Mouse (Mus musculus): ENCODE data around the gene Fgfr2. TPM values are rescaled to one million over a fixed set of nuclear protein-coding genes. Genes with fewer than 3 reads are reported as not detected.
"Not testable (repeated sequence)": the region's sequence is repeated elsewhere in the genome, so short reads cannot be mapped to it uniquely, and the experiment has no call there.

Fgfr2 gene
- polyA plus RNA-seq, 1 experiment from 2014 or later, result 20.3 TPM

DNA sequence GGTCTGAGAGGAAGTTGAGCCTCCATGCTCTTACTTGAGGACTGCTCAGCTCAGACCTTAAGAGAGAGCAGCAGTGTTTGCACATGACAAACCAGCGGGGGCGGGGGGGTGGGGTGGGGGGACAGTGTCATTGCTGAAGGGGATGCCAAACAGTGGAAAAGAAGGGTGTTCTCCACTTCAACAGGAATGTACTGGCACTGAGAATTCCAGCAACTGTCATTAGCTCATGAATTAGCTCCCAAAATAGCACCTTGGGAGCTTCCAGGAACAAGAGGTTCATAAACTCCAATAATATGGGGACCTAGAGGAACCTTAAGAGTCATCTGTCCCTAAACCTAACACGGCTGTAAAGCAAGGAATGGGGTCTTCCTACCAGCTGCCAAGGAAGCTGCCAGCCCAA lies 680.0 kb downstream of the Fgfr2 start:
- Histone ChIP-seq H3K4me1 (ENCODE audit: control insufficient read depth, insufficient read depth, low read length) (peaks cover 12% of the 10 kb centered on the region), H3K27ac (ENCODE audit: low read length) (peak overlapping the region; percentile 55), H3K4me3 (ENCODE audit: low read length) (no peak overlapping the region), H3K4me2 (ENCODE audit: low read depth, low read length) (no peak overlapping the region), H3K36me3 (ENCODE audit: control insufficient read depth, insufficient read depth) (no peaks in the 10 kb centered on the region), H3K27me3 (ENCODE audit: control insufficient read depth, insufficient read depth, low read length) (no peaks in the 10 kb centered on the region), H3K9me3 (replicated peaks; ENCODE audit: control insufficient read depth, low read length) (no peaks in the 10 kb centered on the region), H3K9ac (ENCODE audit: low read length) (no peak overlapping the region)
- no peak; the same call in 1 of the 2 replicates for ATAC-seq (replicated peaks; ENCODE audit: extremely low read depth, insufficient read depth, low FRiP score)
- 54% methylated on average over 3 of the region's 3 CpGs for WGBS

DNA sequence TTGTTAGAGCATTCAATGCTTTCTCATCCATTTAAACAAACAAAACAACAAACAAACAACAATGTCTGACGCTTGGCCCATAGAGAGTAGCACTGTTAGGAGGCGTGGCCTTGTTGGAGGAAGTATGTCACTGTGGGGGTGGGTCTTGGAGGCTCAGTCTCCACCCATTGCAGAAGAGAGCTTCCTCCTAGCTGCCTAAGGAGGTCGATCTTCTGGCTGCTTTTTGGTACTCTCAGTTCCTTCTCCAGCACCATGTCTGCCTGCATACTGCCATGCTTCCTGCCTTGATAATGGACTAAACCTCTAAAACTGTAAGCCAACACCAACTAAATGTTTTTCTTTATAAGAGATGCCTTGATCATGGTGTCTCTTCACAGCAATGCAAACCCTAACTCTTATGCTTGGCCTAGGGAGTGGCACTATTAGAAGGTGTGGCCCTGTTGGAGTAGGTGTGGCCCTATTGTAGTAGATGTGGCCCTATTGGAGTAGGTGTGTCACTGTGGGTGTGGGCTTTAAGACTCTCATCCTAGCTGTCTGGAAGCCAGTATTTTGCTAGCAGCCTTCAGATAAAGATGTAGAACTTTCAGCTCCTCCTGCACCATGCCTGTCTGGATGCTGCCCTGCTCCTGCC lies 680.9 kb downstream of the Fgfr2 start:
- not testable (repeated sequence) for H3K27me3 ChIP-seq (ENCODE audit: control insufficient read depth, insufficient read depth, low read length); H3K36me3 ChIP-seq (ENCODE audit: control insufficient read depth, insufficient read depth); H3K4me3 ChIP-seq (ENCODE audit: low read length); H3K4me2 ChIP-seq (ENCODE audit: low read depth, low read length); ATAC-seq (replicated peaks; ENCODE audit: extremely low read depth, insufficient read depth, low FRiP score); H3K27ac ChIP-seq (ENCODE audit: low read length); H3K9me3 ChIP-seq (replicated peaks; ENCODE audit: control insufficient read depth, low read length); H3K9ac ChIP-seq (ENCODE audit: low read length)
- 91% methylated on average over 3 of the region's 3 CpGs for WGBS
- peaks cover 12% of the 10 kb centered on the region for H3K4me1 ChIP-seq (ENCODE audit: control insufficient read depth, insufficient read depth, low read length)

DNA sequence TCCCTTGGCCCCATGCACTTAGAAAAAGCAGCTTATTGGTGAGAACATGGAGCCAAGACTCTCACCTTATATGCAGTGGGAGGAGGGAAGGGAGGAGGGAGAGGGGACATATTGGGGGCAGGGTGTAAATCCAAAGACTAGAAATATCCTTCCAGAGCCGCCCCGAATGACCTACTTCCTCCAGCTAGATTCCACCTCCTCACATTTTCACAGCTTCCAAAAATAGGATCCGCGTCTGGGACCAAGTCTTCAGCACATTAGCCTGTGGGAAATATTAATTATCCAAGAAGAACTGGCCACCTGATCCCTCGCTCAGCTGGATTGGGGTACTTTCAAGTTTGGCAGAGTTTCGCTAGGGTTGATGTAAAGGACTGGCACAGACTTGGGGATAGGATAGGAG lies 683.2 kb downstream of the Fgfr2 start:
- WGBS, result 60% methylated on average over 6 of the region's 6 CpGs
- H3K27me3 ChIP-seq (ENCODE audit: control insufficient read depth, insufficient read depth, low read length), result no peaks in the 10 kb centered on the region
- no peaks in the 10 kb centered on the region for H3K36me3 ChIP-seq (ENCODE audit: control insufficient read depth, insufficient read depth)
- ATAC-seq (replicated peaks; ENCODE audit: extremely low read depth, insufficient read depth, low FRiP score), result no peak
- no peaks in the 10 kb centered on the region for H3K9me3 ChIP-seq (replicated peaks; ENCODE audit: control insufficient read depth, low read length)
- H3K4me1 ChIP-seq (ENCODE audit: control insufficient read depth, insufficient read depth, low read length), result peaks cover 12% of the 10 kb centered on the region
- no peak overlapping the region for H3K9ac ChIP-seq (ENCODE audit: low read length)
- no peak overlapping the region for H3K4me3 ChIP-seq (ENCODE audit: low read length)
- H3K27ac ChIP-seq (ENCODE audit: low read length), result no peak overlapping the region
- H3K4me2 ChIP-seq (ENCODE audit: low read depth, low read length), result no peak overlapping the region

DNA sequence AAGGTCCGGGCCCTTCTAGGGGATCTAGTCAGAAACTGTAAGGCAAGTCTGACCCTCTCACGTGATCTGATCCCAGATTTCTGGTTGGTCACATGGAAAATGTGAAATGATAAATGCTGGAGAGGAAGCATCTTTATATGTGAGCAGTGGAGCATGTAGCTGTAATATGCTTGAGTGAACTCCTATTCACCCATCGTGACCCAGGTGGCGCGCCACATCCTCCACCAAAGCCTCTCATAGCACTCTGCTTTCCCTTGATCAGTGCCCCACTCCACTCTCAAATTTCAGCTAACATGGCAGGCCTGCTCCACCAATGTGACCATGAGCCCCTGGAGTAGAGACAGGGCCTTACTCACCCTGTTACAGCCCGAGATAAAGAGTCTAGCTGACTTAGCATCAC lies 685.1 kb downstream of the Fgfr2 start:
- Histone ChIP-seq H3K4me2 (ENCODE audit: low read depth, low read length) (no peak overlapping the region), H3K27ac (ENCODE audit: low read length) (no peak overlapping the region), H3K9me3 (replicated peaks; ENCODE audit: control insufficient read depth, low read length) (no peaks in the 10 kb centered on the region), H3K4me3 (ENCODE audit: low read length) (no peak overlapping the region), H3K4me1 (ENCODE audit: control insufficient read depth, insufficient read depth, low read length) (peaks cover 2% of the 10 kb centered on the region; the same call in 1 of the 2 replicates), H3K27me3 (ENCODE audit: control insufficient read depth, insufficient read depth, low read length) (no peaks in the 10 kb centered on the region), H3K9ac (ENCODE audit: low read length) (no peak overlapping the region), H3K36me3 (ENCODE audit: control insufficient read depth, insufficient read depth) (no peaks in the 10 kb centered on the region)
- WGBS, result 86% methylated on average over 6 of the region's 6 CpGs
- ATAC-seq (replicated peaks; ENCODE audit: extremely low read depth, insufficient read depth, low FRiP score), result no peak

DNA sequence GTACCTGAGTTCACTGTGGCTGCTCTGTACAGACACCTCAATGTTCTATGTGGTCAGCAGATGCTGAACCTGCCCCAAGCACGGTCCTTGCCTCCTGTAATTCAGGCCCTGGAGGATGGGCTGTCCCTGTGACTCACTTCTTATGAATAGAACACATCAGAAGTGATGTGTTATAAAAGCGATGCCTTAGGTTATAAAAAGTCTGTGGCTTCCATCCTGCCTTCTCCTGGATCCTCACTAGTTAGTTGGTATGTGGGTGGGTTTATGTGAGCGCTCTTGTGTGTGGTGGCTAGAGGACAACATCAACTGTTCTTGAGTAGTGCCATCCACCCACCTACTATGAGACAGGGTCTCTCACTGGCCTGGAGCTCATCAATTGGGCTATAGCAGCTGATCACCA lies 685.7 kb downstream of the Fgfr2 start:
- Histone ChIP-seq H3K9ac (ENCODE audit: low read length) (no peak overlapping the region), H3K27me3 (ENCODE audit: control insufficient read depth, insufficient read depth, low read length) (no peaks in the 10 kb centered on the region), H3K4me1 (ENCODE audit: control insufficient read depth, insufficient read depth, low read length) (no peaks in the 10 kb centered on the region), H3K36me3 (ENCODE audit: control insufficient read depth, insufficient read depth) (no peaks in the 10 kb centered on the region), H3K4me3 (ENCODE audit: low read length) (no peak overlapping the region), H3K27ac (ENCODE audit: low read length) (no peak overlapping the region), H3K9me3 (replicated peaks; ENCODE audit: control insufficient read depth, low read length) (no peaks in the 10 kb centered on the region), H3K4me2 (ENCODE audit: low read depth, low read length) (no peak overlapping the region)
- ATAC-seq (replicated peaks; ENCODE audit: extremely low read depth, insufficient read depth, low FRiP score), result no peak
- 90% methylated on average over 3 of the region's 3 CpGs for WGBS

DNA sequence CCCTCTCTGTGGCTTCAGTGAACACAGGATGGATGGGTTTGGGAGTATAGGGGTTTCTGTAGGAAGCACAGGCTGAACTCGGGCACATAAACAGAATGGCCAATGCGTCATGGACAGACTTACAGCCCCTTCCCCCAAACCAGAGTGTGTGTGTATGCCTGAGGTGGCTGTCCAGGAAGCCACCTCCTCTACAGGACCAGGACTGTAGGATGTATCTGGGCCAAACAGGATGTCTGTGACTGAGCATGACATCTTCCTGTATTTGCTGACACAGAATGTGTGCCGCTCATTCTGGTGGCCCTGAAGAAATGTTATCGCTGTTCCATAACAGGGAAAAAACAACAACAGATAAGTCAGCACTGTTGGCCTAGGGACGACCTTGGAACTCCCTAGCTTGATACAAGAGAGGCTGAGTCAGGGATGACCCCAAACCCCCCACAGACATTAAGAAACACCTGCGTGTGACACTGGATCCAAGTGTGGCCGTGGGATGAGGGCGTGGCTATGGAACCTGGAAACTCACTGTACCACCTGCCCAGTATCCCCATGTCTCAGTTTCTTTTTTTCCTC lies 687.6 kb downstream of the Fgfr2 start:
- no peak overlapping the region for H3K9ac ChIP-seq (ENCODE audit: low read length)
- no peaks in the 10 kb centered on the region for H3K36me3 ChIP-seq (ENCODE audit: control insufficient read depth, insufficient read depth)
- H3K9me3 ChIP-seq (replicated peaks; ENCODE audit: control insufficient read depth, low read length), result no peaks in the 10 kb centered on the region
- H3K27me3 ChIP-seq (ENCODE audit: control insufficient read depth, insufficient read depth, low read length), result no peaks in the 10 kb centered on the region
- H3K27ac ChIP-seq (ENCODE audit: low read length), result no peak overlapping the region
- no peak overlapping the region for H3K4me2 ChIP-seq (ENCODE audit: low read depth, low read length)
- no peak overlapping the region for H3K4me3 ChIP-seq (ENCODE audit: low read length)
- 72% methylated on average over 8 of the region's 8 CpGs for WGBS
- peak; percentile 32; the same call in 1 of the 2 replicates for ATAC-seq (replicated peaks; ENCODE audit: extremely low read depth, insufficient read depth, low FRiP score)
- H3K4me1 ChIP-seq (ENCODE audit: control insufficient read depth, insufficient read depth, low read length), result no peaks in the 10 kb centered on the region

DNA sequence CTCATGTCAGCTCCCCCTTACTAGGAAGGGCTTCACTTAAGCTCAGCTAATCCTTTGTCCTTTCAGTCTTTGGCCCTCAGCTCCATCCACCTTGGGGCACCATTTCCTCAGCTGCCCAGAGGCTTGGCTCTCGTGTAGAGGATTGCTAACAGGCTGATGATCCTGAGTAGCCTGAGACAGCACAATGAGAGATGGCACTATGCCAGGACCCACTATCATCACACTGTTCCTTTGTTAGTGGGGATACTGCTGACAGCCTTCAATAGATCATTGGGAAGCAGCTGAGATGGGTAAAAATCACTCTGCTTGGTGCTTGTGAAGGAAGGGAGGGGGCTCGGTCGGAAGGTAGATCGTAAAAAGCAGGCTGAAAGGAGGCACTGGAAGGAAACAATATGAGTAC lies 693.8 kb downstream of the Fgfr2 start:
- Histone ChIP-seq H3K9me3 (replicated peaks; ENCODE audit: control insufficient read depth, low read length) (no peaks in the 10 kb centered on the region), H3K4me2 (ENCODE audit: low read depth, low read length) (no peak overlapping the region), H3K4me3 (ENCODE audit: low read length) (no peak overlapping the region), H3K4me1 (ENCODE audit: control insufficient read depth, insufficient read depth, low read length) (0 out of 2 replicates have a peak, but pooled peaks cover 2% of the 10 kb centered on the region), H3K27ac (ENCODE audit: low read length) (no peak overlapping the region), H3K9ac (ENCODE audit: low read length) (no peak overlapping the region), H3K27me3 (ENCODE audit: control insufficient read depth, insufficient read depth, low read length) (no peaks in the 10 kb centered on the region), H3K36me3 (ENCODE audit: control insufficient read depth, insufficient read depth) (no peaks in the 10 kb centered on the region)
- ATAC-seq (replicated peaks; ENCODE audit: extremely low read depth, insufficient read depth, low FRiP score), result no peak
- WGBS, result 55% methylated on average over 4 of the region's 4 CpGs

DNA sequence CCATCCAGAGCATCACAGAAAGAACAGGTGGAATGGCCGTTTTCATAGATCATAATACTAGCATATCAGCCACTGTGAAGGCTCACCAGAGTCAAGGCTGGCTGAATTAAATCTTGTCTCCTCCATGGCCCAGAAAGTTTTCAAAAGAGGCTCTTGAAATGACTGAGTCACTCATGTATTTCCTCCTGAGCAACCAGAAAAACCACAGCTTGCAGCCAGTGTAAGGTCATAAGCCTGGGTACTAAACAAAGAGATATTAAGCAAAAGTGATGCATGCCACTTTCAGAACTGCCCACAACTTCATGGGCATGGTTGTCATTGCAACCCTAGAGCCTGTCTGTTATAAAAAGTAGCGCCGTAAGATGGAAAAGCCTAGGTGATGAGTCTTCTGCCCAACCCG lies 694.8 kb downstream of the Fgfr2 start:
- Histone ChIP-seq H3K4me1 (ENCODE audit: control insufficient read depth, insufficient read depth, low read length) (0 out of 2 replicates have a peak, but pooled peaks cover 2% of the 10 kb centered on the region), H3K4me3 (ENCODE audit: low read length) (no peak overlapping the region), H3K27me3 (ENCODE audit: control insufficient read depth, insufficient read depth, low read length) (no peaks in the 10 kb centered on the region), H3K4me2 (ENCODE audit: low read depth, low read length) (no peak overlapping the region), H3K9ac (ENCODE audit: low read length) (no peak overlapping the region), H3K36me3 (ENCODE audit: control insufficient read depth, insufficient read depth) (no peaks in the 10 kb centered on the region), H3K27ac (ENCODE audit: low read length) (no peak overlapping the region), H3K9me3 (replicated peaks; ENCODE audit: control insufficient read depth, low read length) (no peaks in the 10 kb centered on the region)
- WGBS, result 87% methylated on average over 4 of the region's 4 CpGs
- no peak for ATAC-seq (replicated peaks; ENCODE audit: extremely low read depth, insufficient read depth, low FRiP score)

DNA sequence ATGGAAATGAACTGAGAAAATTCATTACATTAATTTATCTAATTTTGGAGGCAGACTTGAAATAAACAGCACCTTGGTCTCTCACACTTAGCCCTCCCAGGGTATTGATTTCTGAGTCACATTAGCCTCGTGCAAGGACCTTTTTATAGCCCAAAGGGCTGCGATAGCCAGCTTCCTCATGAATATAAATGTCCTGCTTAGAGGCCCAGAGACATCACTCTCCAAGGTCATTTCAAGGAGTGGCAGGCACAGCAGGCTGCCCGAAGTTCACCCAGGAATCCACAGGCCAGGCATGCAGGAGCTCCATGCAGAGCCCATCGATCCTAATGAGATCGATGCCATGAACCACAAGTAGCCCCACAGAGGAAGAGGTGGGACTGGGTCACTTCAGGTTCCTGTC lies 697.1 kb downstream of the Fgfr2 start:
- Histone ChIP-seq H3K4me1 (ENCODE audit: control insufficient read depth, insufficient read depth, low read length) (0 out of 2 replicates have a peak, but pooled peaks cover 2% of the 10 kb centered on the region), H3K27ac (ENCODE audit: low read length) (no peak overlapping the region), H3K4me2 (ENCODE audit: low read depth, low read length) (no peak overlapping the region), H3K9ac (ENCODE audit: low read length) (no peak overlapping the region), H3K27me3 (ENCODE audit: control insufficient read depth, insufficient read depth, low read length) (no peaks in the 10 kb centered on the region), H3K9me3 (replicated peaks; ENCODE audit: control insufficient read depth, low read length) (no peaks in the 10 kb centered on the region), H3K36me3 (ENCODE audit: control insufficient read depth, insufficient read depth) (no peaks in the 10 kb centered on the region), H3K4me3 (ENCODE audit: low read length) (no peak overlapping the region)
- 63% methylated on average over 5 of the region's 5 CpGs for WGBS
- ATAC-seq (replicated peaks; ENCODE audit: extremely low read depth, insufficient read depth, low FRiP score), result no peak
